Mouse (Mus musculus) ES-Bruce4 (cell line): ENCODE data around the gene Gpc6.

ENCODE experiments used
- CTCF ChIP-seq: IDR thresholded peaks from one replicate; pipeline ENCODE4 v1.8.1; 2011; ENCODE audit warnings: low read depth, low read length
- POLR2A ChIP-seq: IDR thresholded peaks from one replicate; pipeline ENCODE4 v1.8.1; 2011; ENCODE audit warnings: low read length; ENCODE audit not compliant: insufficient read depth

GRCm38 (mm10) chr14:116928796-116929529 lies 3.8 kb downstream of the Gpc6 start:
- TF ChIP-seq POLR2A, result no peak
- no peak for TF ChIP-seq CTCF
